Mouse (Mus musculus) spleen, adult 2 months (tissue): ENCODE measurements at regions not wholly inside any gene's neighbourhood (a gene's known extent, or its start where the extent isn't known, plus 50 kb on each side); places are given as distances from the start of the nearest gene placed in this dataset.

Source experiments
- DNase-seq, 2 experiments: peaks; one replicate each; pipeline versions ENCODE4 v3.0.0 to v3.0.0-alpha.2; 2012 to 2021; ENCODE audit warnings: low spot score in 2 of 2, low read depth in 1 of 2
- H3K27ac ChIP-seq: fragments of 200-500 bp; 2 replicates; pipeline ENCODE4 v1.5.1; 2012; ENCODE audit warnings: low read length, inconsistent platforms; ENCODE audit not compliant: insufficient read depth
- H3K27me3 ChIP-seq: fragments of 200-500 bp; 2 replicates; pipeline ENCODE4 v1.6.1; 2012; ENCODE audit warnings: mild to moderate bottlenecking, moderate library complexity, low read length, inconsistent platforms; ENCODE audit not compliant: control insufficient read depth, insufficient read depth
- H3K36me3 ChIP-seq: fragments of 200-500 bp; 2 replicates; pipeline ENCODE4 v1.6.1; 2012; ENCODE audit warnings: mild to moderate bottlenecking, low read length, inconsistent platforms; ENCODE audit not compliant: control insufficient read depth, insufficient read depth
- H3K4me1 ChIP-seq: fragments of 200-500 bp; 2 replicates; pipeline ENCODE4 v1.6.1; 2011; ENCODE audit warnings: inconsistent platforms; ENCODE audit not compliant: control insufficient read depth, insufficient read depth, insufficient read length
- H3K4me3 ChIP-seq: fragments of 200-500 bp; 2 replicates; pipeline ENCODE4 v1.5.1; 2011; ENCODE audit warnings: mild to moderate bottlenecking, inconsistent platforms; ENCODE audit not compliant: insufficient read depth, insufficient read length; ENCODE audit errors: extremely low read depth
- CTCF ChIP-seq: fragments of 200-500 bp; IDR thresholded peaks from 2 replicates; pipeline ENCODE4 v1.5.1; 2011; ENCODE audit warnings: mild to moderate bottlenecking, inconsistent platforms; ENCODE audit not compliant: insufficient read depth, insufficient read length, insufficient replicate concordance; ENCODE audit errors: extremely low read depth
- POLR2A ChIP-seq: fragments of 200-500 bp; IDR thresholded peaks from 2 replicates; pipeline ENCODE4 v1.6.1; 2011; ENCODE audit warnings: low read depth, low read length, inconsistent platforms
- WGBS: fragments of 180-500 bp; shearing (Covaris S2); methylation state at CpG from one replicate; pipeline ENCODE4 v1.1.7; 2018; 5-methylcytosine and 5-hydroxymethylcytosine counted together

DNA sequence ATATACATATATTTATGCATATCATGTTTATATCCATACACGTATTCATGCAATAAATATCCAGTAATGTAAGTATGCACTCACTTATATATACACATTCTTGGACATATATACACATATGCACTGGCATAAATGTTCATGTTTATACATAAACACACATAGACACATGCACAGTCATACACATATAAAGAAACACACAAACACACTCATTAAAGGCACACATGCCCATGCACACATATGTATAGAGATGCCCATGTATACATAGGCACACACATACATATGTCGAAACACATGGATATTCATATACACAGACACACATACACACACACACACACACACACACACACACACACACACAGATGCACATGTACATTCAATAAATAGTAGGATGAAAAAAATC is 189.3 kb upstream of the Chl1 start:
- H3K36me3 ChIP-seq = no peaks in the 10 kb centered on the region
- 94% methylated on average over 2 of the region's 2 CpGs for WGBS
- no peak for DNase-seq

DNA sequence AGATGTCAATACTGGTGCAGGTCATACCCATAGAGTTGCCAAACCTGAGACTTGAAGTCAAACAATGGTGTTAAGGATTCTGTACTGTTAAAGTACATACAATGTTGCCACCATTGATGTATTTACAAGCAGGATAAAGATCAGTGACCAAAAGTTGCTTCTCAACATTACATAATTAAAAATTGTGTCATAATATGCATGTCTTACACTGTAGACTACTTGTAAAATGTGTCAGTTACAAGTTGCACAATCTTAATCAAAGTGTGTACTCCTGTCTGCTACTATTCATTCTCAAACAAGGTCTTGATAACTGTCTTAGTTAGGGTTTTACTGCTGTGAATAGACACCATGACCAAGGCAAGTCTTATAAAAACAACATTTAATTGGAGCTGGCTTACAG is 187.9 kb upstream of the Chl1 start:
- no peaks in the 10 kb centered on the region for H3K36me3 ChIP-seq
- no peaks in the 10 kb centered on the region for H3K27me3 ChIP-seq
- no peak for DNase-seq
- H3K4me3 ChIP-seq = no peak overlapping the region
- TF ChIP-seq CTCF = no peak
- no peak for TF ChIP-seq POLR2A
- H3K4me1 ChIP-seq = no peaks in the 10 kb centered on the region
- no peak overlapping the region for H3K27ac ChIP-seq

More for the DNA sequence above, 189.3 kb upstream of the Chl1 start:
- Histone ChIP-seq H3K4me1 (no peaks in the 10 kb centered on the region), H3K4me3 (no peak overlapping the region), H3K27me3 (no peaks in the 10 kb centered on the region), H3K27ac (no peak overlapping the region)
- TF ChIP-seq POLR2A (no peak), CTCF (no peak)

DNA sequence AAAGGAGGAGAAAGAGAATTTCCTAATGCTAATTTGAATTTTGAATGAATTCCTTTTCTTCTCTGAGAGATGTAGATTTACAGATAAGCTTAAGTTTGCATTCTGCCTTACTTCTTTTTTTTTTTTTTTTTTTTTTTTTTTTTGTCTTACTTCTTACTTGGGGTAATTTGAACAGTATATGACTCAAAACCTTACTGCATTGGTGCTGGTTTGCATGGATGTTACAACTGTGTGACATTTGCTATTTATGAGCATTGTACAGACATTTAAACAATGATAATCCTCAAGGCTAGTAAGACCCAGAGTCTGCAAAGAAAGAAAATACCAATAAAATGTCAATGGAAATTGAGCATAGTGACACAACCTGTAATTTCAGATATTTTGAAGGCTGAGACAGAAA is 174.7 kb upstream of the Chl1 start:
- H3K27me3 ChIP-seq = no peaks in the 10 kb centered on the region
- peaks cover 3% of the 10 kb centered on the region; the same call in 1 of the 2 replicates for H3K4me1 ChIP-seq
- no peaks in the 10 kb centered on the region for H3K36me3 ChIP-seq
- H3K4me3 ChIP-seq = no peak overlapping the region
- TF ChIP-seq CTCF (no peak), POLR2A (no peak)
- H3K27ac ChIP-seq = no peak overlapping the region
- DNase-seq = no peak

DNA sequence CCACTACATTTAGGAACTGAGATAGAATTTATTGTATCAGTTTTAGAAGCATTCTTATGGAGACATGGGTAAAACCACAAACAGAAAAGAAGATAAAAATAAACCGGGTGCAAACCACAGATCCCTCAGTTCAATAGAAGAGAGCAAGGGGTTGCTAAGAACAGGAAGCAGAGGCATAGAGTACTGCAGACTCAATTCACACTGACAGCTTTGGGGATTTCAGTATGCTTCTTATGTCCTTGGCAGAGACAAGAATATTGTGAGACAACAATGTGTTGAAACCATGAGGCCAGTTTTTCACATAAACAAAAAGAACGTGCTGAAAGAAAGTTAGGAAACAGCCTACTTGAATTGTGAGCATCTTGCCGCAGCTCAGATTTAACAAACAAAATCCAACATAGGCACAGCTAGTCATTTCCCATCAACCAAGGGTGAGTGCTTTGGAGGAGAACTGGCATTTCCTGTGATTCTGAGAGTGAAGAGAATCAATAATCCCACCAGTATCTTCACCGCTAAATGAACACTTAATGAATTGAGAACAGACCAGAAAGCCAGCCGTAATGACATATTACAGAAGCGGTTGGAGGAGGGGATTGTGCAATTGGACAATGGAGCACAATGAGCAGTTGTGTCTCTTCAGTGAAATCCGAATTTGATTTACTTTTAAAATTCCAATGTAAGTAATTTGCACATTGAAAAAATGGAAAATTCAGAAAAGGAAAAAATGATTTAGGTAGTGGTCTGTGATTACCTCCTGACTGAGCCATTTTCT is 170.2 kb upstream of the Chl1 start:
- no peak overlapping the region for H3K27ac ChIP-seq
- WGBS = 16% methylated on average over 7 of the region's 7 CpGs
- no peaks in the 10 kb centered on the region for H3K36me3 ChIP-seq
- H3K27me3 ChIP-seq = no peaks in the 10 kb centered on the region
- no peak for DNase-seq
- H3K4me3 ChIP-seq = no peak overlapping the region
- peaks cover 1% of the 10 kb centered on the region; the same call in 1 of the 2 replicates for H3K4me1 ChIP-seq
- TF ChIP-seq POLR2A (no peak), CTCF (no peak)

DNA sequence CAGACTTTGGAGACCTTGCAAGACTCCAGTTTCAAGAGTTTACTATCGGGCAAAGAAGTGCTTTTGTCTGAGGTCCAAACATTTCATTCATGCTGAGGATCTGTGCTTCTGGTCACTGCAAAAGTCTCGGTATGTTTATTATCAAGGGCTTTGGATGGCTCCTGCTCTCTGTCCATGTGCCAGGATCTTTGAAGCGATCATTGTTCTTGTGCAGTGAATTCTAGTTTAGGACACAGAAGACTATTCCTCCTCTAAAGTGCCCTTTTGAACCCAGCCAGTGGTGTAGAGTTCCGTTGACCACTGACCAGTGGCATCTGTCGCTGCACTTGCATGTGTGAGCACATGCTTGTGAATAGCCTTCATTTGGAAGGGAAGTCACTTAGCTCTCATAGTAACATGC is 166.9 kb upstream of the Chl1 start:
- no peaks in the 10 kb centered on the region for H3K27me3 ChIP-seq
- 83% methylated on average over 5 of the region's 5 CpGs for WGBS
- H3K27ac ChIP-seq = no peak overlapping the region
- TF ChIP-seq CTCF (no peak), POLR2A (no peak)
- no peak for DNase-seq
- no peak overlapping the region for H3K4me3 ChIP-seq
- no peaks in the 10 kb centered on the region; the same call in 1 of the 2 replicates for H3K4me1 ChIP-seq
- H3K36me3 ChIP-seq = no peaks in the 10 kb centered on the region

DNA sequence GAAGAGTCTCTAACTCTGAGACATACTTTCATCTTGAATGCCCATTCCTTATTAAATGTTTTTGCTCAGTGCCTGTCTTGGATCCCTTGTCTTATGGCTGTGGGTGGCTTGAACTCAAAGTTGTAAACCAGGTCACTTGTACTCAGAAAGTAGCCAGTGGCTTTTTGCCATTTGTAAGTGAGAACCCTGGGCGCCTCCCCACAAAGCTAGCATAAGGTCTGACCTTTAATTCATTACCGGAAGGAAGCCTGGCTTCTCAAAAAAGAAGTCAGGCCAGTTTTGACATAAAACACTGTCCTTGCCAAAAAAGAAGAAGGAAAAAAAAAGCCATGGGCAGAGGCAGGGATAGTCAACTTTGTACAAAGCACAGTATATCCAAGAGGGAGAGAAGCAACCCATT is 166.0 kb upstream of the Chl1 start:
- no peaks in the 10 kb centered on the region; the same call in 1 of the 2 replicates for H3K4me1 ChIP-seq
- no peaks in the 10 kb centered on the region for H3K36me3 ChIP-seq
- no peak overlapping the region for H3K4me3 ChIP-seq
- 54% methylated on average over 2 of the region's 2 CpGs for WGBS
- H3K27me3 ChIP-seq = no peaks in the 10 kb centered on the region
- H3K27ac ChIP-seq = no peak overlapping the region
- no peak for DNase-seq
- no peak for TF ChIP-seq POLR2A
- TF ChIP-seq CTCF = no peak

DNA sequence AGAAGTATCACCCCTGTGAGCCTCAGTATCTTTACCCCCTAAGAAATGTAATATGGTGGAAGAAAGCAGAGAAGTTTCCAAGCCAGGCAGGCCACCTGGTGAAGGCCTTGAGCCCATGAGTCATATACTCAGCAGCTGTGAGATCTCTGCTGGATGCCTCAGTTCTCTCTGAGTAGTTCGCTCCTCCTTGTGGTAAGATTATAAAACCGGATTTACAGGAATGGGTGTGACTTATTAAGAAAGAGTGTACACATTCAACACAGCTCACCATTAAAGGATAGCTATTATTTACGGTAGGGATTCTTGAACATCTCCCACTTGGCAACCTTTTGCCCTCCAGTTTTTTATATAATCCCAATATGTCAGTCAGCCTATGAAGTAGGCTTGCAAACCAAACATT is 165.2 kb upstream of the Chl1 start:
- no peak overlapping the region for H3K4me3 ChIP-seq
- no peak overlapping the region for H3K27ac ChIP-seq
- no peak for TF ChIP-seq CTCF
- TF ChIP-seq POLR2A = no peak
- WGBS = 70% methylated on average over 3 of the region's 3 CpGs
- DNase-seq = no peak
- no peaks in the 10 kb centered on the region for H3K36me3 ChIP-seq
- no peaks in the 10 kb centered on the region; the same call in 1 of the 2 replicates for H3K4me1 ChIP-seq
- no peaks in the 10 kb centered on the region for H3K27me3 ChIP-seq
